Mouse (Mus musculus) left cerebral cortex, postnatal 14 days (tissue): Measurements from ENCODE around the gene Dthd1. TPM values are rescaled to one million over a fixed set of nuclear protein-coding genes. Genes with fewer than 3 reads are reported as not detected.

Experiments used
- DNase-seq, 2 experiments: peaks; one replicate each; pipeline ENCODE4 v3.0.0; 2021 to 2022; ENCODE audit warnings: low spot score in 2 of 2, mixed read lengths in 1 of 2
- intact Hi-C: fragments of 180-260 bp; cut with DNase I; formaldehyde crosslinking; loops from one replicate; pipeline ENCODE4 v1.15.1; 2025
- long read RNA-seq, 2 experiments: library from polyadenylated mRNA; stranded (forward); transcript quantifications; one replicate each; pipeline ENCODE4 v2.0.0; 2021
- total RNA-seq, 2 experiments: library from RNA; stranded (reverse); gene quantifications; 2 replicates each; pipeline ENCODE4 v1.2.3; 2021

Gene Dthd1
- not detected for total RNA-seq
- long read RNA-seq, experiment 1: 0 reads
- long read RNA-seq, experiment 2: 0 reads

GRCm38 (mm10) chr5:62813402-62814071 is at the start of gene Dthd1:
TSS of gene Dthd1 (plus strand) at chr5:62813823.
- intact Hi-C loops: no loop called here
- DNase-seq: peak; percentile 7 to 46

- no peak for DNase-seq
- intact Hi-C loops: no loop called here
Observed at GRCm38 (mm10) chr5:62764161-62764560, 49.5 kb upstream of the Dthd1 start.

GRCm38 (mm10) chr5:62765459-62765783 is 48.2 kb upstream of the Dthd1 start:
- no peak for DNase-seq
- intact Hi-C loops: no loop called here

GRCm38 (mm10) chr5:62765784-62766701 is 47.6 kb upstream of the Dthd1 start, which contains the start of gene Arap2:
TSS of gene Arap2 (minus strand) at chr5:62766159.
- intact Hi-C loops: no loop called here
- peak in 1 of 2 experiments; percentile 45 for DNase-seq

- intact Hi-C loops: no loop called here
- DNase-seq: no peak
Observed at GRCm38 (mm10) chr5:62771775-62772599, 41.6 kb upstream of the Dthd1 start.

GRCm38 (mm10) chr5:62777804-62778203 is 35.8 kb upstream of the Dthd1 start:
- intact Hi-C loops: no loop called here
- DNase-seq: peak; percentile 43 to 54

- intact Hi-C loops: no loop called here
- DNase-seq: no peak
Observed at GRCm38 (mm10) chr5:62778682-62779081, 34.9 kb upstream of the Dthd1 start.

- no peak for DNase-seq
- intact Hi-C loops: no loop called here
Observed at GRCm38 (mm10) chr5:62786809-62787208, 26.8 kb upstream of the Dthd1 start.

GRCm38 (mm10) chr5:62790921-62791564 is 22.6 kb upstream of the Dthd1 start:
- no peak for DNase-seq
- intact Hi-C loops: no loop called here

GRCm38 (mm10) chr5:62792776-62793175 is 20.8 kb upstream of the Dthd1 start:
- DNase-seq: no peak
- intact Hi-C loops: no loop called here

- DNase-seq: no peak
- intact Hi-C loops: no loop called here
Observed at GRCm38 (mm10) chr5:62814072-62814414, 420 bp downstream of the Dthd1 start.

- intact Hi-C loops: no loop called here
- no peak for DNase-seq
Observed at GRCm38 (mm10) chr5:62815741-62816140, 2.1 kb downstream of the Dthd1 start.

- no peak for DNase-seq
- intact Hi-C loops: no loop called here
Observed at GRCm38 (mm10) chr5:62819567-62819966, 5.9 kb downstream of the Dthd1 start.

- DNase-seq: no peak
- intact Hi-C loops: no loop called here
Observed at GRCm38 (mm10) chr5:62820363-62821271, 7.0 kb downstream of the Dthd1 start.

- intact Hi-C loops: no loop called here
- DNase-seq: no peak
Observed at GRCm38 (mm10) chr5:62842955-62843730, 29.5 kb downstream of the Dthd1 start.

GRCm38 (mm10) chr5:62846571-62847131 is 33.0 kb downstream of the Dthd1 start:
- intact Hi-C loops: no loop called here
- no peak for DNase-seq

GRCm38 (mm10) chr5:62851337-62851736 is 37.7 kb downstream of the Dthd1 start:
- intact Hi-C loops: no loop called here
- DNase-seq: no peak
